Mouse (Mus musculus) forebrain, embryonic 15.5 days (tissue): ENCODE data around the gene Secisbp2. TPM values are rescaled to one million over a fixed set of nuclear protein-coding genes. Genes with fewer than 3 reads are reported as not detected.

Experiments
- ATAC-seq: fragments of 200-750 bp; cut with Nextera tagmentation; replicated peaks from 2 replicates; pipeline ENCODE4 v1.8.0; 2017; ENCODE audit warnings: mild to moderate bottlenecking, moderate TSS enrichment, moderate library complexity
- H3K27ac ChIP-seq: fragments of 300-500 bp; sonication (generic); replicated peaks from 2 replicates; pipeline ENCODE4 v1.5.1; 2015; ENCODE audit warnings: mild to moderate bottlenecking, inconsistent platforms
- H3K27me3 ChIP-seq: fragments of 300-500 bp; sonication (generic); 2 replicates; pipeline ENCODE4 v1.6.1; 2015; ENCODE audit warnings: inconsistent platforms
- H3K36me3 ChIP-seq: fragments of 300-500 bp; sonication (generic); 2 replicates; pipeline ENCODE4 v1.6.1; 2015; ENCODE audit warnings: mild to moderate bottlenecking, inconsistent platforms
- H3K4me1 ChIP-seq: fragments of 300-500 bp; sonication (generic); 2 replicates; pipeline ENCODE4 v1.6.1; 2015; ENCODE audit warnings: inconsistent platforms
- H3K4me2 ChIP-seq: fragments of 300-500 bp; sonication (generic); replicated peaks from 2 replicates; pipeline ENCODE4 v1.6.1; 2015; ENCODE audit warnings: mild to moderate bottlenecking, inconsistent platforms
- H3K4me3 ChIP-seq: fragments of 300-500 bp; sonication (generic); 2 replicates; pipeline ENCODE4 v1.5.1; 2015; ENCODE audit warnings: mild to moderate bottlenecking, inconsistent platforms
- H3K9ac ChIP-seq: fragments of 300-500 bp; sonication (generic); replicated peaks from 2 replicates; pipeline ENCODE4 v1.6.1; 2015; ENCODE audit warnings: mild to moderate bottlenecking, inconsistent platforms
- H3K9me3 ChIP-seq: fragments of 300-500 bp; sonication (generic); 2 replicates; pipeline ENCODE4 v1.6.1; 2016; ENCODE audit warnings: inconsistent platforms
- WGBS: fragments of 180-500 bp; shearing (Covaris S2); methylation state at CpG from one replicate; pipeline ENCODE4 v1.1.7; 2015; ENCODE audit warnings: mixed read lengths; 5-methylcytosine and 5-hydroxymethylcytosine counted together
- polyA plus RNA-seq: library from polyadenylated mRNA; unstranded; fragments of >200 nt; fragmentation: Nextera tagmentation; extraction: Ambion mirVana; gene quantifications from 2 replicates; pipeline ENCODE4 v1.2.1, GENCODE M21; 2015

Gene Secisbp2
- polyA plus RNA-seq, 1 experiment from 2014 or later = 33.3 TPM

- no peak overlapping the region for H3K27ac ChIP-seq
- no peak overlapping the region for H3K4me2 ChIP-seq
- WGBS = 94% methylated on average over 3 of the region's 3 CpGs
- H3K4me3 ChIP-seq = no peak overlapping the region
- peaks cover 5% of the 10 kb centered on the region; the same call in 1 of the 2 replicates for H3K36me3 ChIP-seq
- no peaks in the 10 kb centered on the region for H3K9me3 ChIP-seq
- H3K4me1 ChIP-seq = no peaks in the 10 kb centered on the region
- ATAC-seq = no peak
- no peak overlapping the region for H3K9ac ChIP-seq
- H3K27me3 ChIP-seq = no peaks in the 10 kb centered on the region
Measured at GRCm38 (mm10) chr13:51698318-51698717, 46.8 kb downstream of the Secisbp2 start.

GRCm38 (mm10) chr13:51703893-51704292, 52.4 kb downstream of the Secisbp2 start:
- 82% methylated on average over 5 of the region's 5 CpGs for WGBS
- Histone ChIP-seq H3K4me2 (no peak overlapping the region), H3K27ac (no peak overlapping the region), H3K4me1 (no peaks in the 10 kb centered on the region), H3K9me3 (no peaks in the 10 kb centered on the region), H3K27me3 (no peaks in the 10 kb centered on the region), H3K4me3 (no peak overlapping the region), H3K36me3 (peaks cover 19% of the 10 kb centered on the region), H3K9ac (no peak overlapping the region)
- ATAC-seq = no peak

- H3K9me3 ChIP-seq = no peaks in the 10 kb centered on the region
- no peaks in the 10 kb centered on the region for H3K4me1 ChIP-seq
- H3K27me3 ChIP-seq = no peaks in the 10 kb centered on the region
- no peak overlapping the region for H3K4me3 ChIP-seq
- H3K27ac ChIP-seq = no peak overlapping the region
- H3K4me2 ChIP-seq = no peak overlapping the region
- 79% methylated on average over 22 of the region's 22 CpGs for WGBS
- H3K36me3 ChIP-seq = peaks cover 29% of the 10 kb centered on the region
- no peak overlapping the region for H3K9ac ChIP-seq
- ATAC-seq = no peak
Measured at GRCm38 (mm10) chr13:51705882-51706854, 54.7 kb downstream of the Secisbp2 start.

- H3K27me3 ChIP-seq = no peaks in the 10 kb centered on the region
- WGBS = 65% methylated on average over 7 of the region's 7 CpGs
- ATAC-seq = no peak
- no peaks in the 10 kb centered on the region for H3K9me3 ChIP-seq
- H3K9ac ChIP-seq = no peak overlapping the region
- peaks cover 34% of the 10 kb centered on the region for H3K36me3 ChIP-seq
- H3K4me2 ChIP-seq = no peak overlapping the region
- no peaks in the 10 kb centered on the region for H3K4me1 ChIP-seq
- no peak overlapping the region for H3K4me3 ChIP-seq
- no peak overlapping the region for H3K27ac ChIP-seq
Measured at GRCm38 (mm10) chr13:51710738-51711137, 59.2 kb downstream of the Secisbp2 start.

- ATAC-seq = no peak
- Histone ChIP-seq H3K27ac (no peak overlapping the region), H3K4me1 (no peaks in the 10 kb centered on the region), H3K4me3 (no peak overlapping the region), H3K9me3 (no peaks in the 10 kb centered on the region), H3K4me2 (no peak overlapping the region), H3K27me3 (no peaks in the 10 kb centered on the region), H3K9ac (no peak overlapping the region), H3K36me3 (peaks cover 34% of the 10 kb centered on the region)
- 96% methylated on average over 8 of the region's 8 CpGs for WGBS
Measured at GRCm38 (mm10) chr13:51712022-51712421, 60.5 kb downstream of the Secisbp2 start.

- Histone ChIP-seq H3K4me1 (no peaks in the 10 kb centered on the region), H3K9me3 (no peaks in the 10 kb centered on the region), H3K4me2 (no peak overlapping the region), H3K9ac (no peak overlapping the region), H3K36me3 (peaks cover 22% of the 10 kb centered on the region), H3K4me3 (no peak overlapping the region), H3K27ac (no peak overlapping the region), H3K27me3 (no peaks in the 10 kb centered on the region)
- 80% methylated on average over 8 of the region's 8 CpGs for WGBS
- ATAC-seq = no peak
Measured at GRCm38 (mm10) chr13:51716350-51717263, 65.1 kb downstream of the Secisbp2 start.

- 76% methylated on average over 3 of the region's 3 CpGs for WGBS
Measured at GRCm38 (mm10) chr13:51719256-51719655, 67.8 kb downstream of the Secisbp2 start.

GRCm38 (mm10) chr13:51720556-51720955, 69.1 kb downstream of the Secisbp2 start:
- Histone ChIP-seq H3K27me3 (no peaks in the 10 kb centered on the region), H3K9me3 (no peaks in the 10 kb centered on the region), H3K4me1 (no peaks in the 10 kb centered on the region), H3K36me3 (peaks cover 8% of the 10 kb centered on the region; the same call in 1 of the 2 replicates), H3K27ac (no peak overlapping the region), H3K4me3 (no peak overlapping the region), H3K4me2 (no peak overlapping the region), H3K9ac (no peak overlapping the region)
- WGBS = 93% methylated on average over 4 of the region's 4 CpGs
- ATAC-seq = no peak

More at GRCm38 (mm10) chr13:51719256-51719655, 67.8 kb downstream of the Secisbp2 start:
- H3K9ac ChIP-seq = no peak overlapping the region
- ATAC-seq = no peak
- peaks cover 15% of the 10 kb centered on the region for H3K36me3 ChIP-seq
- no peak overlapping the region for H3K27ac ChIP-seq
- no peaks in the 10 kb centered on the region for H3K9me3 ChIP-seq
- no peaks in the 10 kb centered on the region for H3K4me1 ChIP-seq
- H3K4me3 ChIP-seq = no peak overlapping the region
- no peaks in the 10 kb centered on the region for H3K27me3 ChIP-seq
- no peak overlapping the region for H3K4me2 ChIP-seq

- Histone ChIP-seq H3K27ac (no peak overlapping the region), H3K4me3 (no peak overlapping the region), H3K9ac (no peak overlapping the region), H3K4me2 (no peak overlapping the region), H3K9me3 (no peaks in the 10 kb centered on the region), H3K27me3 (no peaks in the 10 kb centered on the region), H3K36me3 (peaks cover 8% of the 10 kb centered on the region; the same call in 1 of the 2 replicates), H3K4me1 (0 out of 2 replicates have a peak, but pooled peaks cover 5% of the 10 kb centered on the region)
- 86% methylated on average over 5 of the region's 5 CpGs for WGBS
- no peak for ATAC-seq
Measured at GRCm38 (mm10) chr13:51723114-51723513, 71.6 kb downstream of the Secisbp2 start.

GRCm38 (mm10) chr13:51724566-51724965, 73.1 kb downstream of the Secisbp2 start:
- Histone ChIP-seq H3K4me3 (no peak overlapping the region), H3K9ac (no peak overlapping the region), H3K4me2 (no peak overlapping the region), H3K36me3 (no peaks in the 10 kb centered on the region), H3K27ac (no peak overlapping the region), H3K9me3 (no peaks in the 10 kb centered on the region), H3K27me3 (no peaks in the 10 kb centered on the region), H3K4me1 (peaks cover 6% of the 10 kb centered on the region)
- whole genome bisulfite sequencing = 85% methylated on average over 6 of the region's 6 CpGs
- no peak for ATAC-seq

GRCm38 (mm10) chr13:51725446-51725845, 73.9 kb downstream of the Secisbp2 start:
- Histone ChIP-seq H3K27ac (no peak overlapping the region), H3K4me3 (no peak overlapping the region), H3K36me3 (no peaks in the 10 kb centered on the region), H3K27me3 (no peaks in the 10 kb centered on the region), H3K9me3 (no peaks in the 10 kb centered on the region), H3K9ac (no peak overlapping the region), H3K4me1 (peaks cover 15% of the 10 kb centered on the region), H3K4me2 (no peak overlapping the region)
- no peak for ATAC-seq
- WGBS = 83% methylated on average over 7 of the region's 7 CpGs
